12 mouse cellular contexts compared by ENCODE assay signal in the genomic region with DNA sequence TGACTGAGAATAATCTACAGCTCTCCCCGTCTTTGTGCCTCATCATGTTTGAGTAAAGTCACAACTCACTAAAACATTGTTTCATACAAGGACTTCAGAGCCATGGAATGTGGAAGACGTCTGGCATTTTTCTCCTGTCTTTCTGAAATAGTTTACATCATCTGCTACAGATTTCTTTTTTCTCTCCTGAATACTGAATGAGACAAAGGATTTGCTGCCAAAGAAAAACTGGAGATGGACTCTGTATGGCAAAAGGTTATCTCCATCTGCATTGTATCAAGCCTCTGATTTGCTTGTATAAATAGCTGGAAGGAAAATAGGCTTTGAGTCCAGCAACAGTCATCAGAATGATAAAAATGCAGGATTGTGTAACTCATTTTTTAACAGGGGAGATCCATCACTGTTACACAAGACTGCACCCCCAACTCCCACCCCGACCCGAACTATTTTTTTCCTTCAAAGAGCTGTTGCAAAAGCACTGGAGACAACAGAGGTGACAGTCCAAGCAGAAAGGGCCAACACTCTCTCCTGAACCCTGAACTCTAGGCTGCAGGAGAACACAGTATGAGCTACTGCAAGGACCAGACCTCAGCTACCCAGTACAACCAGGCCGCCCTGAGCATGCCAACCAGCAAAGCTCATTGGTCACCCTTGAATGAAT. TPM values are rescaled to one million over a fixed set of nuclear protein-coding genes. Genes with fewer than 3 reads are reported as not detected.
A peak's percentile ranks its signal among the peaks of the same experiment; 100 is the strongest.
DNase-seq lines count a peak whose midpoint lies in the region; ATAC-seq lines count a peak whose summit lies in the region.
"Had no signal": no experiment of that assay in that cellular context is flagged by ENCODE, and none has a peak within 500 bp of the region (broad histone marks: within the 10 kb centered on the region; RNA-seq: fewer than 3 reads in every experiment).

No protein-coding gene starts in this region.

- H3K4me3 ChIP-seq in embryonic facial prominence, embryonic 12.5 days: no peak overlapping the region
- H3K4me3 ChIP-seq in embryonic facial prominence, embryonic 10.5 days: no peak overlapping the region
- H3K4me3 ChIP-seq in intestine, embryonic 16.5 days (ENCODE audit: low read length): no peak overlapping the region
- H3K4me3 ChIP-seq in lung, embryonic 15.5 days: no peak overlapping the region
- H3K4me3 ChIP-seq in forebrain, embryonic 14.5 days (ENCODE audit: low read depth, low read length): no peak overlapping the region
- H3K4me3 ChIP-seq: heart, adult 2 months had no signal

- no peaks in the 10 kb centered on the region for H3K27me3 ChIP-seq in embryonic facial prominence, embryonic 12.5 days
- H3K27me3 ChIP-seq in embryonic facial prominence, embryonic 10.5 days (replicated peaks; ENCODE audit: low read depth, poor library complexity, severe bottlenecking): no peaks in the 10 kb centered on the region
- no peaks in the 10 kb centered on the region for H3K27me3 ChIP-seq in intestine, embryonic 16.5 days (replicated peaks; ENCODE audit: control insufficient read depth, insufficient read depth, low read length)
- H3K27me3 ChIP-seq in lung, embryonic 15.5 days: no peaks in the 10 kb centered on the region
- H3K27me3 ChIP-seq in forebrain, embryonic 14.5 days (replicated peaks; ENCODE audit: control insufficient read depth, insufficient read depth, low read length): no peaks in the 10 kb centered on the region

- ATAC-seq in embryonic facial prominence, embryonic 12.5 days (ENCODE audit: insufficient number of reproducible peaks, insufficient read depth, low FRiP score, low TSS enrichment): no peak
- peak; percentile 56 for ATAC-seq in intestine, embryonic 16.5 days
- peak; percentile 81 for ATAC-seq in lung, embryonic 15.5 days (ENCODE audit: borderline replicate concordance, extremely low read depth, low FRiP score, low TSS enrichment)
- no peak for ATAC-seq in forebrain, embryonic 14.5 days

- H3K36me3 ChIP-seq in embryonic facial prominence, embryonic 12.5 days: no peaks in the 10 kb centered on the region
- no peaks in the 10 kb centered on the region for H3K36me3 ChIP-seq in embryonic facial prominence, embryonic 10.5 days (replicated peaks)
- H3K36me3 ChIP-seq in intestine, embryonic 16.5 days (ENCODE audit: control insufficient read depth, insufficient read depth, low read length): no peaks in the 10 kb centered on the region
- no peaks in the 10 kb centered on the region for H3K36me3 ChIP-seq in lung, embryonic 15.5 days
- H3K36me3 ChIP-seq in forebrain, embryonic 14.5 days (ENCODE audit: control insufficient read depth, insufficient read depth, low read length): no peaks in the 10 kb centered on the region

- no peak for DNase-seq in embryonic facial prominence, embryonic 10.5 days (ENCODE audit: low spot score)
- DNase-seq in 3T3-L1 (ENCODE audit: low read depth, low spot score): peak; percentile 75
- no peak for DNase-seq in ovary, adult 18-20 months (ENCODE audit: low spot score)
- DNase-seq in forebrain, embryonic 14.5 days (ENCODE audit: low spot score): no peak
- no peak for DNase-seq in cerebellum, postnatal 25 days
- DNase-seq: B cell, adult 2 months; cerebellum, postnatal 14 days; spleen, adult 18-20 months had no signal

- H3K9me3 ChIP-seq in embryonic facial prominence, embryonic 12.5 days: no peaks in the 10 kb centered on the region
- H3K9me3 ChIP-seq in embryonic facial prominence, embryonic 10.5 days: no peaks in the 10 kb centered on the region
- H3K9me3 ChIP-seq in intestine, embryonic 16.5 days (ENCODE audit: control insufficient read depth, low read length): no peaks in the 10 kb centered on the region
- H3K9me3 ChIP-seq in lung, embryonic 15.5 days: no peaks in the 10 kb centered on the region
- H3K9me3 ChIP-seq in forebrain, embryonic 14.5 days (replicated peaks; ENCODE audit: control insufficient read depth, low read length): no peaks in the 10 kb centered on the region

- peak overlapping the region; percentile 17; the same call in 1 of the 2 replicates for H3K27ac ChIP-seq in embryonic facial prominence, embryonic 12.5 days
- H3K27ac ChIP-seq in embryonic facial prominence, embryonic 10.5 days (replicated peaks): no peak overlapping the region
- H3K27ac ChIP-seq in intestine, embryonic 16.5 days (ENCODE audit: low read length): peak overlapping the region; percentile 72; the same call in 1 of the 2 replicates
- H3K27ac ChIP-seq in lung, embryonic 15.5 days: peak overlapping the region; percentile 72
- no peak overlapping the region for H3K27ac ChIP-seq in forebrain, embryonic 14.5 days (ENCODE audit: low read depth, low read length)
- H3K27ac ChIP-seq: heart, adult 2 months had no signal

- H3K9ac ChIP-seq in embryonic facial prominence, embryonic 12.5 days: no peak overlapping the region
- H3K9ac ChIP-seq in intestine, embryonic 16.5 days (ENCODE audit: low read depth, low read length): no peak overlapping the region
- no peak overlapping the region for H3K9ac ChIP-seq in lung, embryonic 15.5 days
- no peak overlapping the region for H3K9ac ChIP-seq in forebrain, embryonic 14.5 days (ENCODE audit: low read length)

- no peak overlapping the region for H3K4me2 ChIP-seq in embryonic facial prominence, embryonic 12.5 days (replicated peaks)
- no peak overlapping the region for H3K4me2 ChIP-seq in intestine, embryonic 16.5 days (ENCODE audit: low read depth, low read length)
- H3K4me2 ChIP-seq in lung, embryonic 15.5 days: no peak overlapping the region
- H3K4me2 ChIP-seq in forebrain, embryonic 14.5 days (ENCODE audit: low read length): no peak overlapping the region

- WGBS in embryonic facial prominence, embryonic 12.5 days: 62% methylated on average over 5 of the region's 5 CpGs
- 86% methylated on average over 5 of the region's 5 CpGs for WGBS in embryonic facial prominence, embryonic 10.5 days
- WGBS in intestine, embryonic 16.5 days: 56% methylated on average over 5 of the region's 5 CpGs
- 27% methylated on average over 5 of the region's 5 CpGs for WGBS in lung, embryonic 15.5 days
- WGBS in forebrain, embryonic 14.5 days: 88% methylated on average over 5 of the region's 5 CpGs

- H3K4me1 ChIP-seq in embryonic facial prominence, embryonic 12.5 days: no peaks in the 10 kb centered on the region
- H3K4me1 ChIP-seq in embryonic facial prominence, embryonic 10.5 days: 0 out of 2 replicates have a peak, but pooled peaks cover 4% of the 10 kb centered on the region
- no peaks in the 10 kb centered on the region for H3K4me1 ChIP-seq in intestine, embryonic 16.5 days (ENCODE audit: control insufficient read depth, insufficient read depth, low read length)
- H3K4me1 ChIP-seq in lung, embryonic 15.5 days: peaks cover 19% of the 10 kb centered on the region; the same call in 1 of the 2 replicates
- H3K4me1 ChIP-seq in forebrain, embryonic 14.5 days (ENCODE audit: control insufficient read depth, insufficient read depth, low read length): no peaks in the 10 kb centered on the region

RNA-seq across cellular contexts. Expression of a gene that starts 21.8 kb away (rescaled TPM):
- polyA plus RNA-seq in embryonic facial prominence, embryonic 12.5 days (2016; fragmentation: Nextera tagmentation; extraction: Ambion mirVana): 7.7 and 8.1 TPM in 2 replicates
- polyA plus RNA-seq in embryonic facial prominence, embryonic 10.5 days (2016; fragmentation: Nextera tagmentation; extraction: Ambion mirVana): 3.2 and 3.3 TPM in 2 replicates
- 5.2 and 5.5 TPM in 2 replicates for polyA plus RNA-seq in intestine, embryonic 16.5 days (2015; fragmentation: Nextera tagmentation; extraction: Ambion mirVana)
- 11.2 and 12.7 TPM in 2 replicates for polyA plus RNA-seq in lung, embryonic 15.5 days (2015; fragmentation: Nextera tagmentation; extraction: Ambion mirVana)
- 0.29 and 0.51 TPM in 2 replicates for polyA plus RNA-seq in forebrain, embryonic 14.5 days (2014; fragmentation: Nextera tagmentation; extraction: Ambion mirVana)

Comparison
In these comparisons a context has a peak if more than half of its experiments do, and no peak if none do; other contexts are left out.
1. H3K27ac ChIP-seq: peak in embryonic facial prominence, embryonic 12.5 days (single experiment), intestine, embryonic 16.5 days (single experiment) and lung, embryonic 15.5 days (single experiment); none in embryonic facial prominence, embryonic 10.5 days (single experiment) and forebrain, embryonic 14.5 days (single experiment).
2. ATAC-seq: peak in intestine, embryonic 16.5 days (single experiment) and lung, embryonic 15.5 days (single experiment); none in embryonic facial prominence, embryonic 12.5 days (single experiment) and forebrain, embryonic 14.5 days (single experiment).